Mouse (Mus musculus) hindbrain, postnatal 0 days (tissue): ENCODE measurements around the gene Pla2g4e. TPM values are rescaled to one million over a fixed set of nuclear protein-coding genes. Genes with fewer than 3 reads are reported as not detected.

Source experiments
- ATAC-seq: fragments of 200-750 bp; cut with Nextera tagmentation; 2 replicates; pipeline ENCODE4 v1.8.0; 2017; ENCODE audit warnings: mild to moderate bottlenecking, moderate TSS enrichment, moderate library complexity
- DNase-seq: peaks from one replicate; pipeline ENCODE4 v3.0.0-alpha.2; 2015; ENCODE audit warnings: low spot score
- H3K27ac ChIP-seq: fragments of 300-500 bp; sonication (generic); 2 replicates; pipeline ENCODE4 v1.5.1; 2014; ENCODE audit warnings: mild to moderate bottlenecking
- H3K27me3 ChIP-seq: fragments of 300-500 bp; sonication (generic); 2 replicates; pipeline ENCODE4 v1.6.1; 2014; ENCODE audit warnings: low read length, mixed read lengths; ENCODE audit not compliant: insufficient read depth
- H3K36me3 ChIP-seq: fragments of 300-500 bp; sonication (generic); 2 replicates; pipeline ENCODE4 v1.6.1; 2014; ENCODE audit warnings: low read length, mixed read lengths; ENCODE audit not compliant: insufficient read depth
- H3K4me1 ChIP-seq: fragments of 300-500 bp; sonication (generic); 2 replicates; pipeline ENCODE4 v1.6.1; 2014; ENCODE audit warnings: antibody characterized with exemption, low read length, mixed read lengths; ENCODE audit not compliant: insufficient read depth
- H3K4me2 ChIP-seq: fragments of 300-500 bp; sonication (generic); 2 replicates; pipeline ENCODE4 v1.6.1; 2014; ENCODE audit warnings: low read depth, mild to moderate bottlenecking, low read length, moderate library complexity, mixed read lengths
- H3K4me3 ChIP-seq: fragments of 300-500 bp; sonication (generic); 2 replicates; pipeline ENCODE4 v1.5.1; 2014; ENCODE audit warnings: low read length
- H3K9ac ChIP-seq: fragments of 300-500 bp; sonication (generic); replicated peaks from 2 replicates; pipeline ENCODE4 v1.6.1; 2014; ENCODE audit warnings: mild to moderate bottlenecking, low read length, moderate library complexity, mixed read lengths
- H3K9me3 ChIP-seq: fragments of 300-500 bp; sonication (generic); 2 replicates; pipeline ENCODE4 v1.6.1; 2016; ENCODE audit warnings: low read length, mixed read lengths
- CTCF ChIP-seq: IDR thresholded peaks from 2 replicates; pipeline ENCODE4 v1.5.1; 2016; ENCODE audit warnings: antibody characterized with exemption, control low read depth, low read depth
- WGBS: fragments of 180-500 bp; shearing (Covaris S2); extraction: QIAGEN DNeasy Blood & Tissue Kit; methylation state at CpG from one replicate; pipeline ENCODE4 v1.1.7; 2014; 5-methylcytosine and 5-hydroxymethylcytosine counted together
- polyA plus RNA-seq: library from polyadenylated mRNA; unstranded; fragments of >200 nt; fragmentation: Nextera tagmentation; extraction: Ambion mirVana; gene quantifications from 2 replicates; pipeline ENCODE4 v1.2.1, GENCODE M21; 2015
- total RNA-seq: library from RNA; depleted of rRNA; stranded (reverse); fragments of >200 nt; gene quantifications from 2 replicates; pipeline ENCODE4 v1.2.3, GENCODE M21; 2014

Gene Pla2g4e
- total and polyA plus RNA-seq, 2 experiments from 2014 or later, result 8.0 to 15.0 TPM

DNA sequence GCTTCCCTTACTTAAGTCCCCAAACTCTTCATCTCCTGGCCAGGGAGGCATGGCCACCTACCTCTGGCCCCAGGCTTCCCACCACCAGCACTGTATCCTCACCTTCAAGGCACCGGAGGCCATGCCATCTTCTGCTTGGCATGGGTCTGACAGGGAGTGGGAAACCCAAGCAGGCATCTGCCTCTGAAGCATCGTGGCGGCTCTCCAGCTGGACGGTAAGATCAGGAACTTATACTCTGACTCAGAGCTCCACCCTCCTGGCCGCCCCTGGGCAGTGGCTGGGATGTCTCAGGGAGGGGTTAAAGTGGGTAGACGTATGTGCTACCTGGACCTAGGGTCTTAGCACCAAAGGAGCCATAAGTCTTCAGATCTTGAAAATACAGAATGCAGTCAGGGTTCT, 38.1 kb downstream of the Pla2g4e start:
- no peaks in the 10 kb centered on the region for H3K4me1 ChIP-seq
- H3K27ac ChIP-seq, result no peak overlapping the region
- DNase-seq (no peak), ATAC-seq (no peak)
- H3K4me3 ChIP-seq, result no peak overlapping the region
- H3K27me3 ChIP-seq, result no peaks in the 10 kb centered on the region
- H3K9me3 ChIP-seq, result no peaks in the 10 kb centered on the region
- WGBS, result 81% methylated on average over 6 of the region's 6 CpGs
- no peak for TF ChIP-seq CTCF
- no peaks in the 10 kb centered on the region for H3K36me3 ChIP-seq
- no peak overlapping the region for H3K4me2 ChIP-seq
- no peak overlapping the region for H3K9ac ChIP-seq

GRCm38 (mm10) chr2:120203742-120204141, 41.4 kb downstream of the Pla2g4e start:
- Histone ChIP-seq H3K4me1 (no peaks in the 10 kb centered on the region), H3K9ac (no peak overlapping the region), H3K9me3 (no peaks in the 10 kb centered on the region), H3K36me3 (no peaks in the 10 kb centered on the region), H3K27me3 (no peaks in the 10 kb centered on the region), H3K4me3 (no peak overlapping the region), H3K27ac (no peak overlapping the region), H3K4me2 (no peak overlapping the region)
- ATAC-seq (no peak), DNase-seq (no peak)
- TF ChIP-seq CTCF, result no peak
- WGBS, result 59% methylated on average over 3 of the region's 3 CpGs

- Histone ChIP-seq H3K9me3 (no peaks in the 10 kb centered on the region), H3K4me3 (no peak overlapping the region), H3K36me3 (no peaks in the 10 kb centered on the region), H3K27me3 (no peaks in the 10 kb centered on the region), H3K9ac (no peak overlapping the region), H3K27ac (no peak overlapping the region), H3K4me1 (no peaks in the 10 kb centered on the region), H3K4me2 (no peak overlapping the region)
- TF ChIP-seq CTCF, result no peak
- DNase-seq (peak; percentile 11), ATAC-seq (no peak)
- WGBS, result 49% methylated on average over 7 of the region's 7 CpGs
Measured at GRCm38 (mm10) chr2:120200077-120200476, 45.1 kb downstream of the Pla2g4e start.

DNA sequence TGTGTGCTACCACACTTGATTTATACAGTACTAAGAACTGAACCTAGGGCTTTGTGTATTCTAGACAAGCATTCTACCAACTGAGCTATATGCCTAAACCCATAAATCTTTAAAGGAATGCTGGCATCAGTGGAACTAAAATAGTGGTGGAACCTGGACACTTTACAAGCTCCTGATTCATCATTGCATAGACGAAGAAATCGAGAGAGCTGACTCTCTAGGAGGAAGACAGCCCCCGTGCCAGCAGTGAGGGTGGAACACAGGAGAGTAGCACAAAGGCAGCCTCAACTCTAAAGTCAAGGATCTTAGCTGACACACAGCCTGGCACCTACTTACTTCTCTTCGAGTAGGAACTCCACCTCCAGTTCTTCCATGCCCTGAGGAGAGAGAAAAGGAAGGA, 57.0 kb downstream of the Pla2g4e start:
- Histone ChIP-seq H3K4me1 (no peaks in the 10 kb centered on the region), H3K27me3 (no peaks in the 10 kb centered on the region), H3K9ac (no peak overlapping the region), H3K4me2 (no peak overlapping the region), H3K27ac (no peak overlapping the region), H3K9me3 (no peaks in the 10 kb centered on the region), H3K36me3 (no peaks in the 10 kb centered on the region), H3K4me3 (no peak overlapping the region)
- TF ChIP-seq CTCF, result no peak
- 83% methylated on average over 4 of the region's 4 CpGs for WGBS
- DNase-seq (no peak), ATAC-seq (no peak)

GRCm38 (mm10) chr2:120187583-120187982, 57.6 kb downstream of the Pla2g4e start:
- Histone ChIP-seq H3K4me3 (no peak overlapping the region), H3K27me3 (no peaks in the 10 kb centered on the region), H3K27ac (no peak overlapping the region), H3K9ac (no peak overlapping the region), H3K4me2 (no peak overlapping the region), H3K4me1 (no peaks in the 10 kb centered on the region), H3K36me3 (no peaks in the 10 kb centered on the region), H3K9me3 (no peaks in the 10 kb centered on the region)
- ATAC-seq (no peak), DNase-seq (no peak)
- peak; percentile 28 for TF ChIP-seq CTCF
- WGBS, result 95% methylated on average over 1 of the region's 1 CpGs

DNA sequence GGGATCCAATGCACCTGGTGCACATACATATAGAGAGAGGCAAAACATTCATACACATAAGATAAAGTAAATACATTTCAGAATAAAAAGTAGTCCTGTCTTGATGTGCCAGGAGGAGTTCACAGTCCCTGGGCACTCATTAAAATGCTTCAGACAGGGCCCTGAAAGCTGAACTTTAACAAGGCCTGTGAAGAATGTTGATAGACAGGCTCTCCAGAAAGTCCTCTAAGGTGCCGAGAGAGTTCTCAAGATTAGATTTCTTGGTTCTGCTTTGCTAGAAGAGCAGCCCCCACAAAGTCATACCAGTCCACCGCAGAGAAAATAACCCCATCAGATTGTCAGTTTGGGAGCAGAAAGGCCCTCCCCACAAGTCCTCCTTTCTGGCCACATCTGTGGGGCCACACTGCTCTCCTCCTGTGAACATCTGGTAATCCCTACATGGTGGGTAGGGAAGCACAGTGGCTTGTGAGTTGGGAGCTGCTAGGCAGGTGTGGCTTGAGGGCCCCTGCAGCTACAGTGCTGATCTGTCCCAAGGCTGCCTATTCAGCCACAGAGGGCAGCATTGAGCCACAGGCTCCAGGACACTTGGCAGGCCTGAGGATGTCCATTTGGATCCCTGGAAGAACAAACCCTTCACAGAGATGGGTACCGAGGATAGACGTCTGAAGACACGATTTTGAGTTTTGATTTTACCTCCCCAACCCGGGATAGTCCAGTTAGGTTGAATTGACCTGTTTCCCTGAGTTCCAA, 59.4 kb downstream of the Pla2g4e start:
- peak; percentile 55 for TF ChIP-seq CTCF
- Histone ChIP-seq H3K36me3 (no peaks in the 10 kb centered on the region), H3K9ac (no peak overlapping the region), H3K27me3 (no peaks in the 10 kb centered on the region), H3K4me1 (no peaks in the 10 kb centered on the region), H3K9me3 (no peaks in the 10 kb centered on the region), H3K4me3 (no peak overlapping the region), H3K4me2 (no peak overlapping the region), H3K27ac (no peak overlapping the region)
- DNase-seq (peak; percentile 14), ATAC-seq (no peak)
- WGBS, result 87% methylated on average over 6 of the region's 6 CpGs

- ATAC-seq, result no peak
Measured at GRCm38 (mm10) chr2:120178936-120179335, 66.2 kb downstream of the Pla2g4e start.

More at GRCm38 (mm10) chr2:120178936-120179335, 66.2 kb downstream of the Pla2g4e start:
- DNase-seq, result no peak
- no peak overlapping the region for H3K4me3 ChIP-seq
- H3K27ac ChIP-seq, result no peak overlapping the region
- no peaks in the 10 kb centered on the region for H3K27me3 ChIP-seq
- no peaks in the 10 kb centered on the region for H3K9me3 ChIP-seq
- peak; percentile 22; the same call in 1 of the 2 replicates for TF ChIP-seq CTCF
- no peak overlapping the region for H3K9ac ChIP-seq
- H3K36me3 ChIP-seq, result no peaks in the 10 kb centered on the region
- no peaks in the 10 kb centered on the region for H3K4me1 ChIP-seq
- no peak overlapping the region for H3K4me2 ChIP-seq
